Mouse (Mus musculus): ENCODE measurements around the gene Actr1b.
"Not testable (repeated sequence)": the region's sequence is repeated elsewhere in the genome, so short reads cannot be mapped to it uniquely, and the experiment has no call there.

Gene Actr1b

GRCm38 (mm10) chr1:36707166-36707565, 7.1 kb downstream of the Actr1b start:
- DNase-seq (ENCODE audit: low read depth, low spot score), result no peak

GRCm38 (mm10) chr1:36697030-36697429, 17.2 kb downstream of the Actr1b start:
- DNase-seq (ENCODE audit: low read depth, low spot score), result no peak

- DNase-seq (ENCODE audit: low read depth, low spot score), result no peak
These were observed 17.8 kb downstream of the Actr1b start for GRCm38 (mm10) chr1:36696411-36696810.

- no peak for DNase-seq (ENCODE audit: low read depth, low spot score)
These were observed 19.4 kb downstream of the Actr1b start for GRCm38 (mm10) chr1:36694871-36695270.

- DNase-seq (ENCODE audit: low read depth, low spot score), result peak; percentile 99
These were observed 22.7 kb downstream of the Actr1b start, which contains the start of gene Cox5b for GRCm38 (mm10) chr1:36691271-36692155. TSS of gene Cox5b (plus strand) at chr1:36691449.

GRCm38 (mm10) chr1:36690671-36691235, 23.5 kb downstream of the Actr1b start:
- no peak for DNase-seq (ENCODE audit: low read depth, low spot score)

- peak; percentile 93 for DNase-seq (ENCODE audit: low read depth, low spot score)
These were observed 30.3 kb downstream of the Actr1b start for GRCm38 (mm10) chr1:36683810-36684467.

- DNase-seq (ENCODE audit: low read depth, low spot score), result peak; percentile 75
These were observed 31.4 kb downstream of the Actr1b start, which contains the start of gene Fam178b for GRCm38 (mm10) chr1:36682620-36683355. TSS of gene Fam178b (minus strand) at chr1:36683183.

- DNase-seq (ENCODE audit: low read depth, low spot score), result no peak
These were observed 33.3 kb downstream of the Actr1b start for GRCm38 (mm10) chr1:36680893-36681292.

- DNase-seq (ENCODE audit: low read depth, low spot score), result no peak
These were observed 39.3 kb downstream of the Actr1b start for GRCm38 (mm10) chr1:36674936-36675335.

- no peak for DNase-seq (ENCODE audit: low read depth, low spot score)
These were observed 41.4 kb downstream of the Actr1b start for GRCm38 (mm10) chr1:36672648-36673350.

- no peak for DNase-seq (ENCODE audit: low read depth, low spot score)
These were observed 43.0 kb downstream of the Actr1b start for GRCm38 (mm10) chr1:36671260-36671659.

GRCm38 (mm10) chr1:36670256-36670655, 44.0 kb downstream of the Actr1b start:
- no peak for DNase-seq (ENCODE audit: low read depth, low spot score)

GRCm38 (mm10) chr1:36668007-36668406, 46.2 kb downstream of the Actr1b start:
- DNase-seq (ENCODE audit: low read depth, low spot score), result not testable (repeated sequence)

- no peak for DNase-seq (ENCODE audit: low read depth, low spot score)
These were observed 48.3 kb downstream of the Actr1b start for GRCm38 (mm10) chr1:36665934-36666333.

GRCm38 (mm10) chr1:36665165-36665723, 49.0 kb downstream of the Actr1b start:
- no peak for DNase-seq (ENCODE audit: low read depth, low spot score)

GRCm38 (mm10) chr1:36664457-36664856, 49.8 kb downstream of the Actr1b start:
- DNase-seq (ENCODE audit: low read depth, low spot score), result no peak

- no peak for DNase-seq (ENCODE audit: low read depth, low spot score)
These were observed 55.4 kb downstream of the Actr1b start for GRCm38 (mm10) chr1:36658621-36659399.

GRCm38 (mm10) chr1:36657658-36658415, 56.4 kb downstream of the Actr1b start:
- DNase-seq (ENCODE audit: low read depth, low spot score), result no peak
